Mouse (Mus musculus) cerebellum, postnatal 10 days (tissue): ENCODE measurements at regions not wholly inside any gene's neighbourhood (a gene's known extent, or its start where the extent isn't known, plus 50 kb on each side); places are given as distances from the start of the nearest gene placed in this dataset.
A peak's percentile ranks its signal among the peaks of the same experiment; 100 is the strongest.

Experiments used
- DNase-seq, 2 experiments: peaks; one replicate each; pipeline ENCODE4 v3.0.0; 2021; ENCODE audit warnings: mixed read lengths in 2 of 2

GRCm38 (mm10) chr7:55519579-55519978, 248.4 kb upstream of the Siglech start:
- DNase-seq = no peak

- no peak for DNase-seq
These were observed 228.1 kb upstream of the Siglech start for GRCm38 (mm10) chr7:55539827-55540320.

- peak; percentile 38 to 58 for DNase-seq
These were observed 218.8 kb upstream of the Siglech start for GRCm38 (mm10) chr7:55549211-55549610.

GRCm38 (mm10) chr7:55573339-55573738, 194.6 kb upstream of the Siglech start:
- no peak for DNase-seq

GRCm38 (mm10) chr7:55581034-55581926, 186.7 kb upstream of the Siglech start:
- no peak for DNase-seq
